Mouse (Mus musculus): Measurements from ENCODE around the gene Vcl. TPM values are rescaled to one million over a fixed set of nuclear protein-coding genes. Genes with fewer than 3 reads are reported as not detected.

Vcl gene
- polyA plus RNA-seq, 1 experiment from 2014 or later, result 57.7 TPM

DNA sequence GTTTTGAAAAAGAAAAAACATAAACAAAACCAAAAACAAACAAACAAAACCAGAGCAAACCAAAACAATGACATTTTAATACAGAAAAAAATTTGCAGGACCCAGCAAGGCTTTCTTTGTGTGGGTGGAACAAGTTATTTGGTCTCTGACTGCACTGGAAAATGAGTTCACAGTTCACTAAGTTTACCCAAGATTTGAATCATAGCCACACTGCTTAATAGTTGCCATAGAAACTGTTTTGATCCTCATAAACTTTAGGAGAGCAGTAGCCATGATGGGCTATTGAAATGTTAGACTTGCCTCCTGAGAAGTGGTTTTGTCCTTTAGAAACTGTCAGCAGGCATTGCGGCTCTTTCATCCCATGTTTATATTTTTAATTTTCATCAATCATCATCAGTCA lies 39.9 kb downstream of the Vcl start:
- H3K4me1 ChIP-seq (ENCODE audit: insufficient read depth, low read length), result peaks cover 2% of the 10 kb centered on the region
- no peak overlapping the region for H3K4me3 ChIP-seq (ENCODE audit: low read length)
- no peak overlapping the region for H3K9ac ChIP-seq (replicated peaks; ENCODE audit: low read length)
- no peaks in the 10 kb centered on the region for H3K36me3 ChIP-seq (ENCODE audit: insufficient read depth, low read length)
- no peaks in the 10 kb centered on the region for H3K9me3 ChIP-seq (ENCODE audit: low read length)
- H3K27me3 ChIP-seq (ENCODE audit: insufficient read depth, low read length), result no peaks in the 10 kb centered on the region
- WGBS, result 83% methylated on average over 1 of the region's 1 CpGs
- no peak overlapping the region for H3K4me2 ChIP-seq (replicated peaks; ENCODE audit: low read depth, low read length)
- no peak overlapping the region for H3K27ac ChIP-seq (ENCODE audit: low read length)
- ATAC-seq (ENCODE audit: low FRiP score, low TSS enrichment), result no peak

DNA sequence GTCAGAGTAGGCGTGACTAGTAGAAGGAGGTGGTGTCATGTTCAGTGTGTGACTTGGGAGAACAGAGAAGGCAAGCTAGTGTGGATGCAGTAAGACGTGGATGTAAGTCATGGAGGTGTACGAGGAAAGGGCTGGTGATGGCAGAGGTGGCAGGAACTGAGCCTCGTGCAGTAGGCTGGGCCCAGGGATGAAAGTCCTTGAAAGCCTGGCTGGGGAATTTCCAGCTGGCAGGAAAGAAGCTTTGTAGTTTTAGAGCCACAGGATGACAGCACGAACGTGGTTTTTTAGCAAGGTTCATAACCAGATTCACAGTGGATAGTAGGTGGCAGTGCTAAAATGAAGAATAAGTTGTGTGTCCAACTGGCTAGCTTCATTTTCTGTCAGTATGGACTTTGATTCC lies 41.2 kb downstream of the Vcl start:
- H3K4me1 ChIP-seq (ENCODE audit: insufficient read depth, low read length), result no peaks in the 10 kb centered on the region; the same call in 1 of the 2 replicates
- H3K36me3 ChIP-seq (ENCODE audit: insufficient read depth, low read length), result no peaks in the 10 kb centered on the region
- 51% methylated on average over 6 of the region's 6 CpGs for WGBS
- no peak overlapping the region for H3K9ac ChIP-seq (replicated peaks; ENCODE audit: low read length)
- no peaks in the 10 kb centered on the region for H3K27me3 ChIP-seq (ENCODE audit: insufficient read depth, low read length)
- H3K4me3 ChIP-seq (ENCODE audit: low read length), result no peak overlapping the region
- no peak overlapping the region for H3K27ac ChIP-seq (ENCODE audit: low read length)
- H3K4me2 ChIP-seq (replicated peaks; ENCODE audit: low read depth, low read length), result no peak overlapping the region
- no peak for ATAC-seq (ENCODE audit: low FRiP score, low TSS enrichment)
- no peaks in the 10 kb centered on the region for H3K9me3 ChIP-seq (ENCODE audit: low read length)

DNA sequence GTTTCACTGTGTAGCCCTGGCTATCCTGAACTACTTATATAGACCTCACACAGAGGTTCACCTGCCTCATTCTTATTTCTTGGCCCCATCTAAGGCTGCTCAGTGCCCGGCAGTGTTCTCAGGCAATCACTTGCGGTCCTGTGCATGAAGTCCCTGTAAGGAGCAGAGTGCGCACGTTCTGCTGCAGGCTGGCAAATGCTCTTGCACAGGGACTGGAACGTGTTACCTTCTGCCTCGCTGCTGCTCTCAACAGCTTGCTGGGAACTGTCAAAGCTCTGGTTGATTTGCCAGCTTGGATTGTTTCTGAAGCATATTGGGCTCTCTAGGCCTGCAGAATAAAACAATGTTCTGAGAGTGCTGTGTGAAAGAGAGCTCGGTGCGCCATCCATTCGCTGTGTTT lies 41.7 kb downstream of the Vcl start:
- Histone ChIP-seq H3K9me3 (ENCODE audit: low read length) (no peaks in the 10 kb centered on the region), H3K27me3 (ENCODE audit: insufficient read depth, low read length) (no peaks in the 10 kb centered on the region), H3K4me3 (ENCODE audit: low read length) (no peak overlapping the region), H3K9ac (replicated peaks; ENCODE audit: low read length) (no peak overlapping the region), H3K4me1 (ENCODE audit: insufficient read depth, low read length) (no peaks in the 10 kb centered on the region; the same call in 1 of the 2 replicates), H3K36me3 (ENCODE audit: insufficient read depth, low read length) (no peaks in the 10 kb centered on the region), H3K4me2 (replicated peaks; ENCODE audit: low read depth, low read length) (no peak overlapping the region), H3K27ac (ENCODE audit: low read length) (no peak overlapping the region)
- WGBS, result 88% methylated on average over 9 of the region's 9 CpGs
- ATAC-seq (ENCODE audit: low FRiP score, low TSS enrichment), result no peak

DNA sequence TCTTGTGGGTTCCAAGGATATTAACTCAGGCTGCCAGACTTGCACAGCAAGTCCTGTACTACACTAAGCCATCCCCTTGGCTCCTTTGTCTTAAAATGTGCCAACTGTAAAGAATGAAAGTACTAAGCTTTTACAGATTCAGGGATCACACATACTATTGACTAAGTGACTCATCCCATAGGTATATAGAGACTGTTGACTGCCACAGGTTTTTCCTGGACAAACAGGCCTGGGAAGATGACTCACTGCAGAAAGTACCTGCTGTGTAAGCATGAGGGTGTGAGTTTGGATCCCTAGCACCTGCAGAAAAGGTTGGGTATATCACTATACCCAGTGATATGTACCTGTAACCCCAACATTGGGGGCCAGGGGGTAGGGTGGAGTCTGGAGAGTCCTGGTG lies 44.6 kb downstream of the Vcl start:
- no peak for ATAC-seq (ENCODE audit: low FRiP score, low TSS enrichment)
- H3K27ac ChIP-seq (ENCODE audit: low read length), result no peak overlapping the region
- H3K9me3 ChIP-seq (ENCODE audit: low read length), result no peaks in the 10 kb centered on the region
- H3K9ac ChIP-seq (replicated peaks; ENCODE audit: low read length), result no peak overlapping the region
- H3K27me3 ChIP-seq (ENCODE audit: insufficient read depth, low read length), result no peaks in the 10 kb centered on the region
- no peaks in the 10 kb centered on the region for H3K36me3 ChIP-seq (ENCODE audit: insufficient read depth, low read length)
- no peaks in the 10 kb centered on the region for H3K4me1 ChIP-seq (ENCODE audit: insufficient read depth, low read length)
- no peak overlapping the region for H3K4me3 ChIP-seq (ENCODE audit: low read length)
- no peak overlapping the region for H3K4me2 ChIP-seq (replicated peaks; ENCODE audit: low read depth, low read length)

DNA sequence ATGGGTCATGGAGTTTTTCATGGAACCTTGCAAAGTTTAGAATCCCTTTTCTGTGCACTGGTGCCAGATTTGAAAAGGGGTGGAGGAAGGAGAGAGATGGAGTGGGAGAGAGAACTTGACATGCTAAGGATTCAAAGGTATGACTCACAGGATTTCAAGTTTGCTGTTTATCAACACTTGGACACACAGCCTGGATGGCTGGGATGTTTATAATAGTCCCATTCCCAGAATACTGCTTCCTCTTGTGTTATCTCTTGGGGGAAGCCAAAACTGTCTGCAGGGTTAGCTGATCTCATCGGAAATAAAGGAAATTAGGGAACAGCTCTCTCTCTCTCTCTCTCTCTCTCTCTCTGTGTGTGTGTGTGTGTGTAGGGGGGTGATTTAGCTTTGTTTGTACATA lies 47.5 kb downstream of the Vcl start:
- H3K27me3 ChIP-seq (ENCODE audit: insufficient read depth, low read length), result no peaks in the 10 kb centered on the region
- no peak overlapping the region for H3K9ac ChIP-seq (replicated peaks; ENCODE audit: low read length)
- no peaks in the 10 kb centered on the region for H3K4me1 ChIP-seq (ENCODE audit: insufficient read depth, low read length)
- H3K27ac ChIP-seq (ENCODE audit: low read length), result no peak overlapping the region
- WGBS, result 55% methylated on average over 1 of the region's 1 CpGs
- H3K9me3 ChIP-seq (ENCODE audit: low read length), result no peaks in the 10 kb centered on the region
- H3K36me3 ChIP-seq (ENCODE audit: insufficient read depth, low read length), result no peaks in the 10 kb centered on the region
- no peak overlapping the region for H3K4me2 ChIP-seq (replicated peaks; ENCODE audit: low read depth, low read length)
- no peak for ATAC-seq (ENCODE audit: low FRiP score, low TSS enrichment)
- no peak overlapping the region for H3K4me3 ChIP-seq (ENCODE audit: low read length)

DNA sequence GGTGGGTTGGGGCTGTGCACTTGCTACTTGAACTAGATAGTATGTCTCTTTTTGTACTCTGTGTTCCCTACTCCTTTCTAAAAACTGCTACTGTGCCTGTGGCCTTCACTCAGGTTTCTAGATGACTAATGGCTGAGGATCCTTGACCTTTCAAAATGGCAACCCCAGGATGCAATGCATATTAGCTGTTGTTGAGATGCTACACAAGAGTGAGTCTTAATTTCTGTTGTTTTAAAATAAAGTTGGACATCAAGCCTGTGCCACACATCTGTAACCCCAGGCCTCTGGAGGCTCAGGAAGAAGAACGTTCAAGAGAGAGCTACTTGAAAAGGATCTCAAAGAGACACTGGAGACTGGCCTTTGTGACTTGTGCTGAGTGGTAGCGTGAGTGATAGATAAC lies 48.5 kb downstream of the Vcl start:
- ATAC-seq (ENCODE audit: low FRiP score, low TSS enrichment), result no peak
- H3K4me2 ChIP-seq (replicated peaks; ENCODE audit: low read depth, low read length), result no peak overlapping the region
- no peak overlapping the region for H3K9ac ChIP-seq (replicated peaks; ENCODE audit: low read length)
- WGBS, result 82% methylated on average over 2 of the region's 2 CpGs
- H3K36me3 ChIP-seq (ENCODE audit: insufficient read depth, low read length), result peaks cover 3% of the 10 kb centered on the region; the same call in 1 of the 2 replicates
- H3K9me3 ChIP-seq (ENCODE audit: low read length), result no peaks in the 10 kb centered on the region
- H3K27me3 ChIP-seq (ENCODE audit: insufficient read depth, low read length), result no peaks in the 10 kb centered on the region
- H3K4me3 ChIP-seq (ENCODE audit: low read length), result no peak overlapping the region
- H3K27ac ChIP-seq (ENCODE audit: low read length), result no peak overlapping the region
- no peaks in the 10 kb centered on the region for H3K4me1 ChIP-seq (ENCODE audit: insufficient read depth, low read length)

DNA sequence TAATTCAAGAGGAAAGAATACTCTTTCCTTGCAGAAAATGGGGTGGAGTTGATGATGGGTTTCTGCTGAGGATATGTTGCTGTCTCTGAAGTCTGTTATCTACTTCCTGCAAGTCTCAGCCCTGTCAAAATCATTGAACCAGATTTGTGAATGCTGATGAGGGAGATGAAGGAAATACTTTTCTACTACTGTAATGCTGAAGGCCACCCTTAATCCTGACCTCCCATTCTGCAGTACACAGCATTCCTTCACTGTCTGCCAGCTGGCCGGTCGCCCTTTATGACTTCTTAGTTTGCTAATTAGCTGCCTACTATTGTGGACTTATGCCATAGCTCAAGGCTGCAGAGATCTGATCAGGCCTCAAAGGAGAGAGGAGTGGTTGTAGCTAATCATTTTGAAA lies 54.6 kb downstream of the Vcl start:
- Histone ChIP-seq H3K4me2 (replicated peaks; ENCODE audit: low read depth, low read length) (no peak overlapping the region), H3K4me3 (ENCODE audit: low read length) (no peak overlapping the region), H3K9ac (replicated peaks; ENCODE audit: low read length) (no peak overlapping the region), H3K36me3 (ENCODE audit: insufficient read depth, low read length) (peaks cover 15% of the 10 kb centered on the region; the same call in 1 of the 2 replicates), H3K27ac (ENCODE audit: low read length) (no peak overlapping the region), H3K4me1 (ENCODE audit: insufficient read depth, low read length) (peaks cover 3% of the 10 kb centered on the region; the same call in 1 of the 2 replicates), H3K9me3 (ENCODE audit: low read length) (no peaks in the 10 kb centered on the region), H3K27me3 (ENCODE audit: insufficient read depth, low read length) (no peaks in the 10 kb centered on the region)
- ATAC-seq (ENCODE audit: low FRiP score, low TSS enrichment), result no peak
- 57% methylated on average over 2 of the region's 2 CpGs for WGBS

DNA sequence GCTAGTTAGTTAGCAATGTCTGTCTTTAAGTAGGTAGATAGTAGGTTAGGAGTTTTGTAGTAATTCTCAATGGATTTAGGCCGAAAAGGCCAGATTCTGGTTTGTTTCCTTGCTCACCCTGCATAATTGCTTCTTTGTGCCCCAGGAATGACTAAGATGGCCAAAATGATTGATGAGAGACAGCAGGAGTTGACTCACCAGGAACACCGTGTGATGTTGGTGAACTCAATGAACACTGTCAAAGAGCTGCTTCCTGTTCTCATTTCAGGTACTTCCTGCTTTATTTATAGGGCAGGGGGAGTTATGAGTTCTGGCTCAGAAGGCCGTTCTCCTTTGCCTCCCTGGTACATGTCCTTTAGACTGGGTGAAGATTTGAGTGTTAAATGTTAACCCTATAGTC lies 56.3 kb downstream of the Vcl start:
- ATAC-seq (ENCODE audit: low FRiP score, low TSS enrichment), result no peak
- H3K4me3 ChIP-seq (ENCODE audit: low read length), result no peak overlapping the region
- WGBS, result 42% methylated on average over 3 of the region's 3 CpGs
- H3K36me3 ChIP-seq (ENCODE audit: insufficient read depth, low read length), result peaks cover 15% of the 10 kb centered on the region; the same call in 1 of the 2 replicates
- no peak overlapping the region for H3K9ac ChIP-seq (replicated peaks; ENCODE audit: low read length)
- H3K27ac ChIP-seq (ENCODE audit: low read length), result no peak overlapping the region
- H3K4me2 ChIP-seq (replicated peaks; ENCODE audit: low read depth, low read length), result no peak overlapping the region
- H3K9me3 ChIP-seq (ENCODE audit: low read length), result no peaks in the 10 kb centered on the region
- peaks cover 3% of the 10 kb centered on the region; the same call in 1 of the 2 replicates for H3K4me1 ChIP-seq (ENCODE audit: insufficient read depth, low read length)
- H3K27me3 ChIP-seq (ENCODE audit: insufficient read depth, low read length), result no peaks in the 10 kb centered on the region

DNA sequence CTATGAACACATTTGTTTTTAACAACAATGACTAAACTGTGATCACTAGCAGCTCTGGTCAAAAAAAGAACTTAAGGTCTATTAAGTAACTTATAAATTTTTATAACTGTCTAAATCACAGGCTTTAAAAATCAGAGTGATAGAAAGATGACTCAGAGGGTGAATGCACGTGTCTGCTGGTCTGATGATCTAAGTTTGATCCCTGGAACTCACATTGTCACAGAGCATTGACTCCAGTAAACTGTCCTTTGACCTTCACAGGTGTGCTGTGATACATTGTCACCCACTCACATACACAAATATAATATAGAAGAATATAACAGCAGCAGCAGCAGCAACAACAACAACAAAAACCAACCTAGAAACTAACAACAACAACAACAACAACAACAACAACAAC lies 62.3 kb downstream of the Vcl start:
- Histone ChIP-seq H3K4me1 (ENCODE audit: insufficient read depth, low read length) (no peaks in the 10 kb centered on the region), H3K4me2 (replicated peaks; ENCODE audit: low read depth, low read length) (no peak overlapping the region), H3K9me3 (ENCODE audit: low read length) (0 out of 2 replicates have a peak, but pooled peaks cover 4% of the 10 kb centered on the region), H3K36me3 (ENCODE audit: insufficient read depth, low read length) (peaks cover 9% of the 10 kb centered on the region), H3K27me3 (ENCODE audit: insufficient read depth, low read length) (no peaks in the 10 kb centered on the region), H3K4me3 (ENCODE audit: low read length) (no peak overlapping the region), H3K9ac (replicated peaks; ENCODE audit: low read length) (no peak overlapping the region), H3K27ac (ENCODE audit: low read length) (no peak overlapping the region)
- ATAC-seq (ENCODE audit: low FRiP score, low TSS enrichment), result no peak
- WGBS, result 80% methylated on average over 1 of the region's 1 CpGs

DNA sequence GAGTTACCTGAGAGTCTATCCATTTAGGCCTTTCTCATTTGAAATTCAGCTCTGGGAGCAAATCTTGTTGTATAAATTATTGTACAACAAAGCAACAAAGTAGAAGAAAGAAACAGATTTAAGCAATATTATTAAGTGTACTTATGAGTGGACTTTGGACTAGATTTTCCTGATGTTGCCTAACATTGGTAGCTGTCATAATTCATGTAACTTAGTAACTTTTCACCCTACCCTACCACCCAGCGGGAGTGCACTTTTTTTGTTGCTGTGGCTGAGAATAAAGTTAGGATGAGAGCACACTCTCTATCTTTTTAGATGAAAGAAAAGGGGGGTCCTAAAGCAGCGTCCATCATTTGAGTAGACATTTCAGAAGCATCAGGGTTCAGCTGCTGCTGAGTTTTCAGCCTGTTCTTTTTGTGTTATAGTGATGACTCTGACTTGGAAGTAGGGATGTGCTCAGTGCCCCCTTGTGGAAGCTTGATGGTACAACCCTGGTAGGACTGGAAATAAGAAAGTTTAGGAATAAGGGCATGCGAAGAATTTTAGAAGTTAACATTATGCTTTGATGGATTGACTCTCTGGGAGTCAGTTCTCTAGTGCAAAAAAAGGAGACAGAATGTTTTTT lies 64.0 kb downstream of the Vcl start:
- Histone ChIP-seq H3K9ac (replicated peaks; ENCODE audit: low read length) (no peak overlapping the region), H3K27me3 (ENCODE audit: insufficient read depth, low read length) (no peaks in the 10 kb centered on the region), H3K36me3 (ENCODE audit: insufficient read depth, low read length) (peaks cover 8% of the 10 kb centered on the region; the same call in 1 of the 2 replicates), H3K4me1 (ENCODE audit: insufficient read depth, low read length) (no peaks in the 10 kb centered on the region), H3K9me3 (ENCODE audit: low read length) (0 out of 2 replicates have a peak, but pooled peaks cover 4% of the 10 kb centered on the region), H3K4me3 (ENCODE audit: low read length) (no peak overlapping the region), H3K4me2 (replicated peaks; ENCODE audit: low read depth, low read length) (no peak overlapping the region), H3K27ac (ENCODE audit: low read length) (no peak overlapping the region)
- 46% methylated on average over 3 of the region's 3 CpGs for WGBS
- ATAC-seq (ENCODE audit: low FRiP score, low TSS enrichment), result no peak

Measured in kidney, embryonic 16.5 days (tissue).